8 mouse cellular contexts compared by ENCODE assay signal in the genomic region with DNA sequence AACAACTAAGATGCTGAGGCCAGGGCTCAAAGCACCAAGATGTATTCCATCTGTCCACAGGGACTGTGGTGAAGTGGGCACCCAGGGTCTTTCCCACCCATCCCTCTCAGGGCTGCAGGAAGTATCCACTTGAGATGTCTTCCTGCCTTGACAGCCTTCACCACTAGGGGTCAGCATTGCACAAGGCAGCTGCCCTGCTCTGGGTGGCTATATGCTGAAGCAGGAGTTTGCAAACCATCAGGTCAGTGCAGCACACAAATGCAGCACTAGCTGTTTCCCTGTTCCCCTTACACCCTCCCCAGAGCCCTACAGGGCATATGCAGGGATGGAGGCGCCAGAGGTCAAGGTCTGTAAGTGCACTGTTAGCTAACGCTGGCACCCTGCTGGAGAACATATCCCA.
A peak's percentile ranks its signal among the peaks of the same experiment; 100 is the strongest.
DNase-seq lines count a peak whose midpoint lies in the region; ATAC-seq lines count a peak whose summit lies in the region.

No protein-coding gene starts in this region.

- no peaks in the 10 kb centered on the region for H3K27me3 ChIP-seq in heart, embryonic 14.5 days (ENCODE audit: control insufficient read depth, insufficient read depth, low read length)
- H3K27me3 ChIP-seq in liver, embryonic 11.5 days (replicated peaks; ENCODE audit: control insufficient read depth, insufficient read depth, low read length): no peaks in the 10 kb centered on the region
- no peaks in the 10 kb centered on the region for H3K27me3 ChIP-seq in splenic B cell, adult 2 months (ENCODE audit: control insufficient read depth, insufficient read depth, low read length, poor library complexity, severe bottlenecking)

- no peak overlapping the region for H3K9ac ChIP-seq in heart, embryonic 14.5 days (ENCODE audit: low read length)
- H3K9ac ChIP-seq in liver, embryonic 11.5 days (ENCODE audit: low read depth, low read length): no peak overlapping the region

- no peaks in the 10 kb centered on the region; the same call in 1 of the 2 replicates for H3K36me3 ChIP-seq in heart, embryonic 14.5 days (ENCODE audit: control insufficient read depth, insufficient read depth, low read length)
- no peaks in the 10 kb centered on the region; the same call in 1 of the 2 replicates for H3K36me3 ChIP-seq in liver, embryonic 11.5 days (ENCODE audit: control insufficient read depth, insufficient read depth, low read length)
- no peaks in the 10 kb centered on the region for H3K36me3 ChIP-seq in splenic B cell, adult 2 months (ENCODE audit: control insufficient read depth, insufficient read depth, low read length, poor library complexity, severe bottlenecking)

- H3K4me1 ChIP-seq in heart, embryonic 14.5 days (ENCODE audit: control insufficient read depth in 2 of 2, insufficient read depth in 2 of 2, low read length in 2 of 2): peaks cover 3 to 7% of the 10 kb centered on the region in 2 experiments; a peak in 2 of 4 replicates
- no peaks in the 10 kb centered on the region for H3K4me1 ChIP-seq in liver, embryonic 11.5 days (replicated peaks; ENCODE audit: control insufficient read depth, insufficient read depth, low read length)

- no peaks in the 10 kb centered on the region for H3K9me3 ChIP-seq in heart, embryonic 14.5 days (ENCODE audit: control insufficient read depth, low read length)
- no peaks in the 10 kb centered on the region for H3K9me3 ChIP-seq in liver, embryonic 11.5 days (ENCODE audit: control insufficient read depth, low read length)

- DNase-seq in c-Kit-negative CD71-positive TER-119-positive erythroid progenitor cells, embryonic 14.5 days (ENCODE audit: low read depth, low spot score): peak; percentile 30
- peak; percentile 49 for DNase-seq in fibroblast of lung, adult 2 months (ENCODE audit: low read depth)
- peak; percentile 95 for DNase-seq in kidney, postnatal 10 days
- DNase-seq in liver, embryonic 11.5 days (ENCODE audit: low spot score): peak; percentile 85
- peak; percentile 48 to 61 for DNase-seq in natural killer cell, adult 2 months (ENCODE audit: low spot score in 2 of 2)
- DNase-seq in splenic B cell, adult 2 months (ENCODE audit: low read depth, low spot score): peak; percentile 74

- 6% methylated on average over 2 of the region's 2 CpGs for WGBS in heart, embryonic 14.5 days
- 6% methylated on average over 2 of the region's 2 CpGs for WGBS in liver, embryonic 11.5 days

- no peak overlapping the region for H3K4me3 ChIP-seq in heart, embryonic 14.5 days (ENCODE audit: control insufficient read depth in 1 of 2, insufficient read depth in 1 of 2, low read depth in 1 of 2, low read length in 2 of 2)
- H3K4me3 ChIP-seq in liver, embryonic 11.5 days (ENCODE audit: low read depth, low read length): no peak overlapping the region

- peak; percentile 74 for ATAC-seq in CD4-positive, CD25-positive, alpha-beta regulatory T cell, adult 4 months
- peak; percentile 48; the same call in 1 of the 2 replicates for ATAC-seq in heart, embryonic 14.5 days (ENCODE audit: insufficient number of reproducible peaks, insufficient read depth, low FRiP score, low read depth)
- ATAC-seq in liver, embryonic 11.5 days (replicated peaks; ENCODE audit: low FRiP score): peak; percentile 58

- no peak overlapping the region for H3K4me2 ChIP-seq in heart, embryonic 14.5 days (ENCODE audit: low read length)
- H3K4me2 ChIP-seq in liver, embryonic 11.5 days: no peak overlapping the region

- no peak overlapping the region for H3K27ac ChIP-seq in heart, embryonic 14.5 days (replicated peaks in 1 of 2; ENCODE audit: control insufficient read depth in 1 of 2, insufficient read depth in 1 of 2, low read depth in 2 of 2, low read length in 2 of 2)
- no peak overlapping the region for H3K27ac ChIP-seq in liver, embryonic 11.5 days (ENCODE audit: low read depth, low read length)

Comparison
In these comparisons a context has a peak if more than half of its experiments do, and no peak if none do; other contexts are left out.
1. DNase-seq: peak in every context shown above with its lines; median percentile 95 in kidney, postnatal 10 days; 85 in liver, embryonic 11.5 days; 74 in splenic B cell, adult 2 months; 54 in natural killer cell, adult 2 months; 49 in fibroblast of lung, adult 2 months; 30 in c-Kit-negative CD71-positive TER-119-positive erythroid progenitor cells, embryonic 14.5 days.